ENCODE assay signal across 9 mouse cellular contexts in the genomic region with DNA sequence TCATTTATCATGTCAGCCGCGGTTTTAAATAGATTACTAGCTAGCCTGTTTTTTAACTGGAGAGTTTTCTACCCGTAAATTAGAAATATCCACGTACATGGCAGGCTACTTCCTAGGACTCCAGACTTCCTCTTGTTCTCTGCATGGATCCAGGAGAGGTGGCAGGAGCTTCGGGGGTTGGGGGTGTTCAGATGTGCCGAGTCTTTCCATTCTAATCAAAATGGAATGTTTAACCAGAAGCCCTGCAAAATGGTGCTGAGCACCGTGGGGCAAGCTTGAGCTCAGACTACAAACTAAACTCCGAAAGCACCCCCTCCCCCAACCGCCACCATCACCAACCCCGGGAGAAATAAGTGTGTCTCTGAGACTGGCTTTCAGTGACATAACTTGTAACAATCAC.
DNase-seq lines count a peak whose midpoint lies in the region; ATAC-seq lines count a peak whose summit lies in the region.
"Had no signal": no experiment of that assay in that cellular context is flagged by ENCODE, and none has a peak within 500 bp of the region (broad histone marks: within the 10 kb centered on the region; RNA-seq: fewer than 3 reads in every experiment).

No protein-coding gene starts in this region.

- H3K4me3 ChIP-seq in heart, embryonic 14.5 days (ENCODE audit: control insufficient read depth in 1 of 2, insufficient read depth in 1 of 2, low read depth in 1 of 2, low read length in 2 of 2), result peak overlapping the region; percentile 22 to 37
- H3K4me3 ChIP-seq in embryonic facial prominence, embryonic 12.5 days, result peak overlapping the region; percentile 33
- peak overlapping the region; percentile 25 for H3K4me3 ChIP-seq in intestine, embryonic 15.5 days (replicated peaks)
- H3K4me3 ChIP-seq in midbrain, embryonic 15.5 days, result peak overlapping the region; percentile 32

- 11% methylated on average over 10 of the region's 10 CpGs for WGBS in heart, embryonic 14.5 days
- WGBS in embryonic facial prominence, embryonic 12.5 days, result 7% methylated on average over 10 of the region's 10 CpGs
- WGBS in intestine, embryonic 15.5 days, result 6% methylated on average over 10 of the region's 10 CpGs
- 9% methylated on average over 10 of the region's 10 CpGs for WGBS in midbrain, embryonic 15.5 days

- ATAC-seq in heart, embryonic 14.5 days (ENCODE audit: insufficient number of reproducible peaks, insufficient read depth, low FRiP score, low read depth), result no peak
- no peak for ATAC-seq in embryonic facial prominence, embryonic 12.5 days (ENCODE audit: insufficient number of reproducible peaks, insufficient read depth, low FRiP score, low TSS enrichment)
- ATAC-seq in intestine, embryonic 15.5 days, result peak; percentile 13; the same call in 1 of the 2 replicates
- ATAC-seq in midbrain, embryonic 15.5 days (replicated peaks), result peak; percentile 22; the same call in 1 of the 2 replicates
- ATAC-seq: CD4-positive, CD25-positive, alpha-beta regulatory T cell, adult 4 months had no signal

- peaks cover 8 to 10% of the 10 kb centered on the region in 2 experiments; a peak in 3 of 4 replicates for H3K4me1 ChIP-seq in heart, embryonic 14.5 days (ENCODE audit: control insufficient read depth in 2 of 2, insufficient read depth in 2 of 2, low read length in 2 of 2)
- peaks cover 14% of the 10 kb centered on the region for H3K4me1 ChIP-seq in embryonic facial prominence, embryonic 12.5 days
- peaks cover 9% of the 10 kb centered on the region; the same call in 1 of the 2 replicates for H3K4me1 ChIP-seq in intestine, embryonic 15.5 days (replicated peaks)
- H3K4me1 ChIP-seq in midbrain, embryonic 15.5 days, result peaks cover 23% of the 10 kb centered on the region

- H3K9ac ChIP-seq in heart, embryonic 14.5 days (ENCODE audit: low read length), result peak overlapping the region; percentile 62
- H3K9ac ChIP-seq in embryonic facial prominence, embryonic 12.5 days, result no peak overlapping the region
- H3K9ac ChIP-seq in intestine, embryonic 15.5 days, result no peak overlapping the region; the same call in 1 of the 2 replicates
- H3K9ac ChIP-seq in midbrain, embryonic 15.5 days, result no peak overlapping the region

- no peak overlapping the region for H3K27ac ChIP-seq in heart, embryonic 14.5 days (replicated peaks in 1 of 2; ENCODE audit: control insufficient read depth in 1 of 2, insufficient read depth in 1 of 2, low read depth in 2 of 2, low read length in 2 of 2)
- H3K27ac ChIP-seq in embryonic facial prominence, embryonic 12.5 days, result no peak overlapping the region
- no peak overlapping the region for H3K27ac ChIP-seq in intestine, embryonic 15.5 days
- H3K27ac ChIP-seq in midbrain, embryonic 15.5 days, result peak overlapping the region; percentile 73

- peaks cover 14% of the 10 kb centered on the region for H3K27me3 ChIP-seq in heart, embryonic 14.5 days (ENCODE audit: control insufficient read depth, insufficient read depth, low read length)
- H3K27me3 ChIP-seq in embryonic facial prominence, embryonic 12.5 days, result peaks cover 37% of the 10 kb centered on the region
- H3K27me3 ChIP-seq in intestine, embryonic 15.5 days (replicated peaks), result peaks cover 12% of the 10 kb centered on the region
- H3K27me3 ChIP-seq in midbrain, embryonic 15.5 days (replicated peaks), result no peaks in the 10 kb centered on the region

- intact Hi-C loops in heart, postnatal 10 days (cut with DNase I), result no loop called here
- intact Hi-C loops in gastrocnemius, postnatal 14 days (cut with DNase I; ENCODE audit: low total_unique reads), result no loop called here

- DNase-seq in heart, postnatal 10 days, result no peak
- no peak for DNase-seq in thymus, adult 18-20 months
- DNase-seq in gastrocnemius, postnatal 14 days, result no peak
- DNase-seq in layer of hippocampus, postnatal 10 days (ENCODE audit: low spot score in 2 of 2), result no peak

- no peaks in the 10 kb centered on the region for H3K36me3 ChIP-seq in heart, embryonic 14.5 days (ENCODE audit: control insufficient read depth, insufficient read depth, low read length)
- no peaks in the 10 kb centered on the region for H3K36me3 ChIP-seq in embryonic facial prominence, embryonic 12.5 days
- no peaks in the 10 kb centered on the region for H3K36me3 ChIP-seq in intestine, embryonic 15.5 days
- no peaks in the 10 kb centered on the region for H3K36me3 ChIP-seq in midbrain, embryonic 15.5 days (replicated peaks)

- H3K9me3 ChIP-seq in heart, embryonic 14.5 days (ENCODE audit: control insufficient read depth, low read length), result 0 out of 2 replicates have a peak, but pooled peaks cover 2% of the 10 kb centered on the region
- 0 out of 2 replicates have a peak, but pooled peaks cover 2% of the 10 kb centered on the region for H3K9me3 ChIP-seq in embryonic facial prominence, embryonic 12.5 days
- H3K9me3 ChIP-seq in intestine, embryonic 15.5 days, result no peaks in the 10 kb centered on the region
- no peaks in the 10 kb centered on the region for H3K9me3 ChIP-seq in midbrain, embryonic 15.5 days

- H3K4me2 ChIP-seq in heart, embryonic 14.5 days (ENCODE audit: low read length), result peak overlapping the region; percentile 83
- peak overlapping the region; percentile 79 for H3K4me2 ChIP-seq in embryonic facial prominence, embryonic 12.5 days (replicated peaks)
- H3K4me2 ChIP-seq in intestine, embryonic 15.5 days (replicated peaks), result peak overlapping the region; percentile 63
- H3K4me2 ChIP-seq in midbrain, embryonic 15.5 days, result peak overlapping the region; percentile 72

Comparison
In these comparisons a context has a peak if more than half of its experiments do, and no peak if none do; other contexts are left out.
1. ATAC-seq: peak in intestine, embryonic 15.5 days (single experiment) and midbrain, embryonic 15.5 days (single experiment); none in heart, embryonic 14.5 days (single experiment) and embryonic facial prominence, embryonic 12.5 days (single experiment).
2. Peak in every context shown above with its lines, with median percentiles within 50 percentile points of each other: H3K4me2 ChIP-seq and H3K4me3 ChIP-seq.